Mouse (Mus musculus): ENCODE results near the gene A730049H05Rik.

The A730049H05Rik gene

DNA sequence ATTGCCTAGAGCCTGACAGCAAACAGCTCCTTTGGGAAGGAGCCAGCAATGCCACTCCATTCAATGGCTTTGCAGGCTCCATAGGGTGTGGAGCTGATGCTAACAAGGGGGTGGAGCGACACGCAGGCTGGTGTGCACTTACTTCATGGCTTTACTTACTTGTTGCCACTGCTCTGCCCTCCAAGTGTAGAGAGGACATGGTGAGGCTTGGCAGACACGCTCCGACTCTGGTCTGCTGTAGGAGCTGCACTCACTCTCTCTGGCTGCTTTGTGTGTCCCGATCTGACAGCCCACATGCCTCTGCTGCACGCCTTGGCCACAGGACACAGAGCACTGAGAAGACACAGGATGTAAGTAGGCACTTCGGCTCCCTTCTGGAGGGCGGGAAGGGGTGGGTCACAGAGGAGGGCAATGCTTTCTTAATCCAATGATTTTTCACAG is at the start of gene A730049H05Rik:
Gene A730049H05Rik (plus strand): TSS at position 168 of the 441 bp plus-strand sequence.
- no peak for DNase-seq

- no peak for DNase-seq
Measured at GRCm38 (mm10) chr6:92776356-92776755, 39.9 kb upstream of the A730049H05Rik start.

GRCm38 (mm10) chr6:92779140-92779934 is 36.9 kb upstream of the A730049H05Rik start:
- no peak for DNase-seq

- DNase-seq, result no peak
Measured at GRCm38 (mm10) chr6:92779935-92780205, 36.4 kb upstream of the A730049H05Rik start.

- DNase-seq, result no peak
Measured at GRCm38 (mm10) chr6:92781446-92781845, 34.8 kb upstream of the A730049H05Rik start.

- peak in 1 of 2 experiments; percentile 8 for DNase-seq
Measured at GRCm38 (mm10) chr6:92784782-92785181, 31.5 kb upstream of the A730049H05Rik start.

DNA sequence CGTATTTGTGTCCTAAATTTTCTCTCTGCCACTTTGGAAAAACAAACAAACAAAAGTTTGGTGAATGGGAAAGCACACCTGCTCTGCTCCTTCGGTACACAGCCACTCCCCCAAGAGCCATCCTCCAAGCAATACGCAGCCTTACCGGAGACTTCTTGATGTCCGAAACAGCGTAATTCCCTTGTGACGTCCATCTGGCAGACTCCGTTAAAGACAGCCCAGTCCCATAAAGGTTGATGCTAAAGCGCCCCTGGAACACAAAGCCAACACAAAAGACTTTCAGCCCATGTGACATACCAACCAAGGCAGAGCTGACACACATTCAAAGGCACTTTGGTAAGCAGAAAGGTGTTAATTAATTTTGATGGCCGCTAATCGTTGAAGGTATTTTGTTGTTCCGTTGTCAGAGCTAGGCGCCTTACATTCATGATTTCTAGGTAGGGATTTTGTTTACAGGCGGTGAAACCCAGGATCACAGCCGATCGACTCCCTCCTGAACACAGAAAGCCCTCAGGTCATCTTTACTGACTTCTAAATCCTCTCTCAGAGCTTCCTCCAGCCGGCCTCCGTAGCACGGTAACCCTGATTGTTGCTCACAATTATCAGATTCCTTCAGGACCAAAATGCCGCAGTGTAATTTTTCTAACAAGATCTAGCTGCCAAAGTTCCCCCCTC is 29.4 kb upstream of the A730049H05Rik start:
- DNase-seq, result no peak

- DNase-seq, result peak; percentile 10 to 40
Measured at GRCm38 (mm10) chr6:92787376-92787712, 28.9 kb upstream of the A730049H05Rik start.

GRCm38 (mm10) chr6:92793804-92794203 is 22.5 kb upstream of the A730049H05Rik start:
- no peak for DNase-seq

DNA sequence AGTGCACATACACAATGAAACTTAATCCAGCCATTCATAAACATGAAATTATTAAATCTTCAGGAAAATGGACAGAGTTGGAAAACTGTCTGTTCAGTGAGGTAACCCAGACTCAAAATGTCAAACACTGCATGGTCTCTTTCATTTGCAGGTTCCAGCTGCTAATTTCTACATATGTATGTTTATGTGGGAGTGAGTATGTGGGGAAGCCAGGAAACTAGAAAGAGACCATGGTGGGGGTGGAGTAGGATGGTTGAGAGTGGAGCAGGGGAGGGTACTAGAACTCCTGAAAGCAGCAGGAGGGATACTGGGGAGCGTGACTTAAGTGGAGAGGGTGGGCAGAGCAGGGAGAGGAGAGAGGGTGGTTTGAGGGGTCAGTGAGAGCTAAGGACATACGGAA is 14.8 kb upstream of the A730049H05Rik start:
- DNase-seq, result no peak

GRCm38 (mm10) chr6:92802421-92802820 is 13.9 kb upstream of the A730049H05Rik start:
- no peak for DNase-seq

DNA sequence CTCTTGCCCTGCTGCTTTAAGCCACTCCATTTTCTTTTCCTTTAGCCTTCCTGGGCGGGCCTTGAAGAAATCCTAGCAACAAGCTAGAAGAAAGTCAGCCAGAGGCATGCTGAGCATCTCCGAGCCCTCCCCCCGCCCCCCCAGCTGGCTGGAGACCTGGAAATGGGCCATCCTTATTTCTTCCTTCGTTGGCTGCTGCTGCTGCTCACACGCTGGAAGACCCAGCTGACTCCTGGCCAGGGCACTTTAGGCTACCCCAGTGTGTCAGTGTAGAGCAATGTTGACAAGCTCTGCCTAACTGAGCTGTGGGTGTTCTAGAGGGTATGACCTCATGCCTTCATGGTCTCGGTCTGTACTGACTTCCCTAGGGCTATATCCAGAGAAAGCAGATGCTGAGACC is 13.1 kb upstream of the A730049H05Rik start:
- no peak for DNase-seq

- no peak for DNase-seq
Measured at GRCm38 (mm10) chr6:92804254-92804971, 11.9 kb upstream of the A730049H05Rik start.

- DNase-seq, result no peak
Measured at GRCm38 (mm10) chr6:92809818-92810217, 6.5 kb upstream of the A730049H05Rik start.

- no peak for DNase-seq
Measured at GRCm38 (mm10) chr6:92810628-92811027, 5.7 kb upstream of the A730049H05Rik start.

DNA sequence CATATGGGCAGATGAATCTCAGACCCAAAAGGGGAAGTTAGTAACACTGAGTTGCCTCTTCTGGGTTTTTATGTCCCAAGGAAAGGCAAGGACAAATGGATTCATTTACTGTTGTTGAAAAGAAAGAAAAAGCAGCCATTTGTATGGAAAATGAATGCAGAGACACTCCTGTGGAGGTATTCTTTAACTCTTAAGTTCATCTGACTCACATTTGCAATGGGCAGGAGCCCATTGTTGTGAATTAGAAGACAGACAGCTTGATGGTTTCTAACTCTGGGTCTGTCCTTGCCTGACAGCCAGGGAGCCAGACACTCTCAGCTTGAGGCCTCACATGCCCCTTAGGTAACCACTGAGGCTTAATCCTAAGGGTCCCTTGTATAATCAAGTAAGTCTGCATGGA is 4.7 kb upstream of the A730049H05Rik start:
- no peak for DNase-seq

- DNase-seq, result no peak
Measured at GRCm38 (mm10) chr6:92812702-92813370, 3.4 kb upstream of the A730049H05Rik start.

- DNase-seq, result no peak
Measured at GRCm38 (mm10) chr6:92817661-92818060, 1.4 kb downstream of the A730049H05Rik start.

DNA sequence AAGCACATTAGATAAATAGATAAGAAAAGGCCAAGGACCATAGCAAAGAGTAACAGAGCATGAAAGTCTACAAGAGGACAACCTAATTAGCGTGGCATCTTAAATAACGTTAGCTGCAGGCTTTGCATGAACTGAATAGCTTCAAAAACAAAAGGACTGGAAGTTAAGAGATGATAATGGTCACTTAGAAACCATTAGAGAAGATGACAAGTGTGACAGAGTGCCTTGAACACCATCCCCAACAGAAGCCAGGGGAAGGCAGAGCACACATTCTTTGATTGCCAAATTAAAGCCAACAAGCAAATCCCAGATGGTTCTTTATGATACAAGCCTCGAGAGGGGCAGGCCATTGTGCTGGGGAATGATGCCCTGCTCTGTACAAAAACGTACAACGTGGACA is 5.3 kb downstream of the A730049H05Rik start:
- DNase-seq, result no peak

DNA sequence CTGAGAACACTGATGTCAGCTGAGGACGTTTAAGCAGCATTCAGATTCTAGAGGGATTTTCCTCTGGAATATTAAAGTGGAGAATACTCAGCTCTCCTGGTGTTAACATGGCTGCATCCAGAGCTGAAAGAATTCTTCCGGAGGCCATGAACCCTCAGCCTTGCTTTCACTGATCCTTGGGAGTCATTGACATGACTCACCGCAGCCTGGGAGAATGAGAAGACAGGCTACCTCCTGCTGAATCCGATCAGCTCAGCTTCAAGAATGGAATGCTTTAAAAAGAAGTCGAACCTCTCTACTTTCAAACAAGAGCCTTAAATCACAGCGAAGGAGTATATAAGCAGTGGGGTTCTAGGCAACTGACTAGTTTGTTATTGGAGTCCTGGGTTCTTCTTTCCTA is 5.7 kb downstream of the A730049H05Rik start:
- no peak for DNase-seq

DNA sequence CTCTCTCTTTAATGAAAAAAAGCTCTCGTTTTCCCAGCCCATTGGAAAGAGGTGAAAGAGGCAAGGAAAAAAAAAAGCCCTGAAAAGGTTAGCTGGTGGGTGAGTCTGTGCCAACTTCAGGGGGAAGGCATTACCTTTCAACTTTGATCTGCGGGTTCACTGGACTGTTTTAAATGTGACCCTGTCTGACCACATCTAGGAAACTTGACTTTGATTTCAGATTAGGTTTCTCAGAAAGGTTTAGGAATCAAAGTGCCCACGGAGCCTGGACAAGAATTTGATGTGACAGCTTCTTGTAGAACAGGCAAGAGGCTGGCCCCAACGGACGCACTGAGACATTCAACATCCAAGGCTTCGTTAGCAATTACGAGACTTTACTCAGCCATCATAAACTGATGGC is 7.7 kb downstream of the A730049H05Rik start:
- no peak for DNase-seq

- no peak for DNase-seq
Measured at GRCm38 (mm10) chr6:92826561-92826960, 10.3 kb downstream of the A730049H05Rik start.

GRCm38 (mm10) chr6:92827360-92827759 is 11.1 kb downstream of the A730049H05Rik start:
- DNase-seq, result no peak

Data from spleen, adult 18-20 months (tissue).